Mouse (Mus musculus) thymus, adult 2 months (tissue): Measurements from ENCODE around the gene Pgpep1l. TPM values are rescaled to one million over a fixed set of nuclear protein-coding genes. Genes with fewer than 3 reads are reported as not detected.

ENCODE experiments used
- DNase-seq: peaks from one replicate; pipeline ENCODE4 v3.0.0; 2021
- H3K27ac ChIP-seq: fragments of 200-500 bp; 2 replicates; pipeline ENCODE4 v1.5.1; 2012; ENCODE audit warnings: low read length, control low read depth; ENCODE audit not compliant: control insufficient read depth, insufficient read depth
- H3K27me3 ChIP-seq: fragments of 200-500 bp; 2 replicates; pipeline ENCODE4 v1.6.1; 2012; ENCODE audit warnings: mild to moderate bottlenecking, low read length, moderate library complexity, mixed read lengths; ENCODE audit not compliant: control insufficient read depth, insufficient read depth
- H3K36me3 ChIP-seq: fragments of 200-500 bp; 2 replicates; pipeline ENCODE4 v1.6.1; 2012; ENCODE audit warnings: mild to moderate bottlenecking, low read length, moderate library complexity; ENCODE audit not compliant: control insufficient read depth, insufficient read depth
- H3K4me1 ChIP-seq: fragments of 200-500 bp; replicated peaks from 2 replicates; pipeline ENCODE4 v1.6.1; 2012; ENCODE audit warnings: low read length; ENCODE audit not compliant: control insufficient read depth, insufficient read depth
- H3K4me3 ChIP-seq: fragments of 200-500 bp; 2 replicates; pipeline ENCODE4 v1.5.1; 2012; ENCODE audit warnings: mild to moderate bottlenecking, low read length, control low read depth, moderate library complexity; ENCODE audit not compliant: control insufficient read depth, insufficient read depth
- CTCF ChIP-seq: fragments of 200-500 bp; IDR thresholded peaks from 2 replicates; pipeline ENCODE4 v1.5.1; 2012; ENCODE audit warnings: mild to moderate bottlenecking, control low read depth, low read length, moderate library complexity, borderline replicate concordance; ENCODE audit not compliant: control insufficient read depth, poor library complexity, insufficient read depth; ENCODE audit errors: extremely low read depth
- POLR2A ChIP-seq: fragments of 200-500 bp; IDR thresholded peaks from 2 replicates; pipeline ENCODE4 v1.6.1; 2012; ENCODE audit warnings: mild to moderate bottlenecking, low read length, control low read depth, moderate library complexity; ENCODE audit not compliant: control insufficient read depth, poor library complexity, insufficient read depth; ENCODE audit errors: extremely low read depth
- WGBS: fragments of 180-500 bp; shearing (Covaris S2); methylation state at CpG from one replicate; pipeline ENCODE4 v1.1.7; 2018; 5-methylcytosine and 5-hydroxymethylcytosine counted together
- polyA plus RNA-seq: library from polyadenylated mRNA; depleted of rRNA; stranded (reverse); fragments of >200 nt; gene quantifications from 2 replicates; pipeline ENCODE4 v1.2.3, GENCODE M21; 2012

Pgpep1l gene
- polyA plus RNA-seq, 1 experiment, result 1.5 TPM

DNA sequence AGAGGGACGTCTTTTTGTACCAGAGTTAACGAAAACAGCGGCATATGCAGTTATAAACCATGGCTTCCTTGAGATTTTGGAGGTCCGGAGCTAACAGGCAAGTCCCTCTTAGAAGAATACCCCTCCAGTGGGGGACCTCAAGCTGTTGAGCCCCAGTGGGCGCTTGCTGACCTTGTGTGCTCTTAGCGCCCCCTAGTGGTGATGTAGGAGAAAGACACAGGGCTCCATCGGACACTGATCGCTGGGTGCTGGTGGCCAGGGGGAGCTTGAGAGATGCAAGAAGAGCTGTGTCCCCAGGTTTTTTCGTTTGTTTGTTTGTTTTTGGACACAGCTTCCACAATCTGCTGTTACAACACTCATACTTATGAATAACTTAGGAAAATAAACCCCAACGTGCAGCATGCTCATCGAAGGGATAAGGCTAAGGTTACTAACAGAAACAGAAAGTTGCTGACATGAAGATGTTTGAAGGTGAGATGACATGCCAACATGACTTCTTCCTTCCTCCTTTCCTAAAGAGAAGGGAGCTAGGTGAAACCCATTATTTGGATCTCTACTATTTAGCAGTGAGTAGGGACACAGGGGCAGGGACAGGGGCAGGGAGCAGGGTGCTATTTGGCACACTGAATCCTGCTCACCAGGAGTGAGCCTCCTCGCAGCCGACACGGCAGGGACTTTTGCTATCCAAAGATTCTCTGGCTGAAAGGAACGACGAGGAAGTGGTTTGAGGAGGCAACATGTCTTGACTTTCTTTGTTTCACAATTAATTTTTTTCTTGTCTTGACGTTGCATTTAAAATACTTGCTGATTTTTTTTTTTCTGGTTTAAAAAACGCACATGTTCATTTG is 38.8 kb upstream of the Pgpep1l start:
- peak; percentile 77 for DNase-seq
- 34% methylated on average over 18 of the region's 18 CpGs for WGBS

DNA sequence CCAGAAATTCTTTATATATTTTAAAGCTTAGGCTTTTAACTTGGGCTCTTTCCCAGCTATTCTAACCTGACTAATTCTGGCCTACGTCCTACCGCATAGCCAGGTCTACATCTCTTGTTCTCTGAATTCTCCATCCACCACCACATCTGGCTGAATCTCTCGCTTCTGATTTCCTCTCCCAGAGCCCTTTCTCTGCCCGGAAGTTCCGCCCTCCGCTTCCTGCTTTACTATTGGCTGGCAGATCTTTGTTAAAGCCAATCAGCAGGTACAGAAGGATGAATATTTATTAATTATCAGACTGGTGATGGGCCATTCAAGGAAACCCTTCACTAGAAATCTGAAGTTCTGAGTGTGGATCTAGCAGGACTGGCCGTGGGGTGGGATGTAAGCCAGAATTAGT is 37.1 kb upstream of the Pgpep1l start:
- no peak for DNase-seq
- Histone ChIP-seq H3K27me3 (no peaks in the 10 kb centered on the region), H3K4me1 (peaks cover 25% of the 10 kb centered on the region), H3K27ac (no peak overlapping the region), H3K4me3 (no peak overlapping the region), H3K36me3 (peaks cover 30% of the 10 kb centered on the region)
- TF ChIP-seq POLR2A (no peak), CTCF (no peak)
- WGBS, result 93% methylated on average over 7 of the region's 7 CpGs

More for the DNA sequence above, 38.8 kb upstream of the Pgpep1l start:
- no peak for TF ChIP-seq POLR2A
- peak; percentile 89; the same call in 1 of the 2 replicates for TF ChIP-seq CTCF
- Histone ChIP-seq H3K4me1 (peaks cover 14% of the 10 kb centered on the region), H3K27ac (no peak overlapping the region), H3K36me3 (peaks cover 33% of the 10 kb centered on the region), H3K27me3 (no peaks in the 10 kb centered on the region), H3K4me3 (no peak overlapping the region)

DNA sequence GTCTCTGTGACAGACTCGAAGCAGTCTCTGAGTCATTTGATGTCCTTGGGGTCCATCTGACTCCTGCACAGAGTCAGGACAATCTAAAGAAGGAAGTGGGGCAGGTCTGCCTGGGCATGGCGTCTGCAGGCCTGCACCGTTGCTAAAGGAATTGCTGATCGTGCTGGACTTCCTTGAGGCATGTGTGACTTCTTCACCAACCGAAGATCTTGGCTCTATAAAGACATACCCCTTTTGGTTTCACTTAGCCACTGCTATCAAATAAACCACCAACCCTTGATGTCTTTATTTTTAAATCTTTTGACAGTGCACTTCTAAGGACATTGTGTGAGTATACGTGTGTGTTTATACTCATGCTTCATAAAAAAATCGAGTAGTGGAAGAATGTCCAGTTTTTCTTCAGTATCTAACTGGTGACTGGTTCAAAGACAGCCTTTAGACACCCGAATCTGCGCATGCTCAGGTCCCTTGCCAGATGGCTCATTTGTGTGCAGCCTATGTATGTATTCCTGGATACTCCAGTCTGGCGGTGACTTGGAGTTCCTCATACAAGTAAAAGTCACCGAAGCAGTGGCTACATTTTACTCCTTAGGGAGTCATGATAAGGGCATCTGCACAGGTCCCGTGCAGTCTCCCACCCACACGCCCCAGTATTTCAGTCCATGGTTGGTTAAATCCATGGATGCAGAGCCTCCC is 34.5 kb upstream of the Pgpep1l start:
- 48% methylated on average over 13 of the region's 13 CpGs for WGBS

DNA sequence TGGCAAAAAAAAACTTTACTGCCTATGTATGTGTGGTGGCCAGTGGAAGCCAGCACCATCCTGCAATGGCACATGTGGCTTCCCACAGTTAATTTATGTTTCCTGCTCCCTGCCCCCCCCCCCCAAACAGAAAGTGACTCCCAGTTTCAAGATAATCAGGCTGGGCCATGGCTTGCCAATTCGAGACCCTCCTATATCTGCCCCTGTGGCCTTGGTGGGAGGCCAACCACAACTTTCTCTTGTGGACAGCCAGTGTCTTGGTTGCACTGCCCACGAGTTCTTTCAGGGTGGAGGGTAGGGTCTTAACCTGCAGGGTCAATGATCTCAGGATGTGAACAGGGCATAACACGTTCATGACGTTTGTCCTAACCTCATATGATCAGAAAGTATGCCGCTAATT is 32.5 kb upstream of the Pgpep1l start:
- TF ChIP-seq CTCF, result no peak
- TF ChIP-seq POLR2A, result no peak
- Histone ChIP-seq H3K4me3 (no peak overlapping the region), H3K4me1 (peaks cover 43% of the 10 kb centered on the region), H3K27ac (no peak overlapping the region), H3K36me3 (peaks cover 9% of the 10 kb centered on the region), H3K27me3 (no peaks in the 10 kb centered on the region)
- DNase-seq, result no peak
- 73% methylated on average over 5 of the region's 5 CpGs for WGBS

More for the DNA sequence above, 34.5 kb upstream of the Pgpep1l start:
- H3K27me3 ChIP-seq, result no peaks in the 10 kb centered on the region
- peak overlapping the region; percentile 31; the same call in 1 of the 2 replicates for H3K27ac ChIP-seq
- no peak overlapping the region for H3K4me3 ChIP-seq
- DNase-seq, result no peak
- TF ChIP-seq POLR2A, result no peak
- no peak for TF ChIP-seq CTCF
- peaks cover 33% of the 10 kb centered on the region for H3K4me1 ChIP-seq
- H3K36me3 ChIP-seq, result peaks cover 16% of the 10 kb centered on the region

DNA sequence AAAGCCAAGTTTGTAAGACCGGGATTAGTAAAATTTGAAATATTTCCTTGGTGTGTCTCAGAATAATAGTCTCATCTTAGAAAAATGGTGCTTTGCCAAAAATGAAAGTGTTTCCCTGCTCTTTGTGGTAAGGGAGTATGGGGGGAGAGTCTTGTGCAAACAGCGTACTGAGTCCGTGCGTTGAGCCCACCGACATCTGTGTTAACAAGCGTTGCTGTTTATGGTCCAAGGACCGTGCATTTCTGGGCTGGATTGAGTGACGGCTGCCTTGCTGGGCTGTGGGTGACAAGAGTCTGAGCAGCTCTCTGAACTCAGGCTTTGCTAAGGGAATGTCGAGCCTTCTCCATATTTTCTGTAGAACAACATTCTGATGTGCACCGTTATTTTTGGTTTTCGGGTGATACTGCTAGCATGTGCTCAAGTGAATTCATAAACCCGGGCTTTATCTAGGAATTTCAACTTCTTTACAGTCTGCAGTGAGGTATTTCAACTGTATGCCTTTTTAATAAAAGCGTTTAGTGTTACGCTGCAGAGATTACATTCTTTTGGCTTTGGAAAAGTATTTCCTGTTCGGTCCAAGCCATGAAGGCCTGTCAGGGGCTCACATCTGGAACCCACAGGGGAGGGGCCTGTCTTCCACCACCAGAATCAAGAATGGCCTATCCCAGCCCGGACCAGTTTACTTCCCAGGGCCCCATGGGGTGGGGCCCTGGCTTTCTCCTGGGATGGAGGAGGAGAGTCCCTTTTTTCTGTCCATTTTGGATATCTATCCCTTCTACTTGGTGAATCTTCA is 30.2 kb upstream of the Pgpep1l start:
- no peaks in the 10 kb centered on the region for H3K36me3 ChIP-seq
- WGBS, result 59% methylated on average over 16 of the region's 16 CpGs
- H3K27me3 ChIP-seq, result no peaks in the 10 kb centered on the region
- no peak for TF ChIP-seq POLR2A
- no peak for TF ChIP-seq CTCF
- no peak for DNase-seq
- H3K4me1 ChIP-seq, result peaks cover 58% of the 10 kb centered on the region
- H3K27ac ChIP-seq, result peak overlapping the region; percentile 89
- H3K4me3 ChIP-seq, result 0 out of 2 replicates have a peak overlapping the region, but pooled peaks have one; percentile 10

DNA sequence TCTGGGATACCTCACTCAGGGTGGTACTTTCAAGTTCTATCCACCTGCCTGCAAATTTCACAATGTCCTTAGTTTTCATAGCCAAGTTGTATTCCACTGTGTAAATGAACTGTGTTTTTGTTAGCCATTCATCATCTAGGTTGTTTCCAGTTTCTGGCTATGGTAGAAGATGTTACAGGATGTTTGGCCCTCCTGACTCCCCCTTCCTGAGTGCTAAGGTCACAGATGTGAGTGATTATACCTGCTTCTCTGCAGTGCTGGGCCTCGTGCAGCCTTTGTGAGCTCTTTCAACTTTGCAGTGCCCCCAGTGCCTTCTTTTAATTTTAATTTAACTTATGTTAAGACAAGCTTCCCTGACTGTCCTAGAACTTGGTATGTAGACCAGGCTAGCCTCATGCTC is 27.6 kb upstream of the Pgpep1l start:
- H3K27me3 ChIP-seq, result no peaks in the 10 kb centered on the region
- DNase-seq, result no peak
- peaks cover 56% of the 10 kb centered on the region for H3K4me1 ChIP-seq
- 16% methylated on average over 1 of the region's 1 CpGs for WGBS
- H3K36me3 ChIP-seq, result no peaks in the 10 kb centered on the region
- H3K4me3 ChIP-seq, result no peak overlapping the region
- TF ChIP-seq CTCF (no peak), POLR2A (no peak)
- peak overlapping the region; percentile 69 for H3K27ac ChIP-seq
